Mouse (Mus musculus) forebrain, embryonic 14.5 days (tissue): Measurements from ENCODE around the gene Rilp. TPM values are rescaled to one million over a fixed set of nuclear protein-coding genes. Genes with fewer than 3 reads are reported as not detected.

Source experiments
- ATAC-seq: fragments of 200-750 bp; cut with Nextera tagmentation; 2 replicates; pipeline ENCODE4 v1.8.0; 2017; ENCODE audit warnings: mild to moderate bottlenecking, moderate library complexity
- DNase-seq: peaks from one replicate; pipeline ENCODE4 v3.0.0-alpha.2; 2015; ENCODE audit warnings: low spot score
- H3K27ac ChIP-seq: fragments of 300-500 bp; sonication (generic); 2 replicates; pipeline ENCODE4 v1.5.1; 2014; ENCODE audit warnings: low read depth, mild to moderate bottlenecking, control low read depth, low read length, moderate library complexity
- H3K27me3 ChIP-seq: fragments of 300-500 bp; sonication (generic); replicated peaks from 2 replicates; pipeline ENCODE4 v1.6.1; 2014; ENCODE audit warnings: low read length, control low read depth, mixed read lengths; ENCODE audit not compliant: control insufficient read depth, insufficient read depth
- H3K36me3 ChIP-seq: fragments of 300-500 bp; sonication (generic); 2 replicates; pipeline ENCODE4 v1.6.1; 2014; ENCODE audit warnings: low read length, control low read depth; ENCODE audit not compliant: control insufficient read depth, insufficient read depth
- H3K4me1 ChIP-seq: fragments of 300-500 bp; sonication (generic); 2 replicates; pipeline ENCODE4 v1.6.1; 2014; ENCODE audit warnings: antibody characterized with exemption, low read length, control low read depth; ENCODE audit not compliant: control insufficient read depth, insufficient read depth
- H3K4me2 ChIP-seq: fragments of 300-500 bp; sonication (generic); 2 replicates; pipeline ENCODE4 v1.6.1; 2014; ENCODE audit warnings: mild to moderate bottlenecking, control low read depth, low read length
- H3K4me3 ChIP-seq: fragments of 300-500 bp; sonication (generic); 2 replicates; pipeline ENCODE4 v1.5.1; 2014; ENCODE audit warnings: low read depth, low read length, control low read depth
- H3K9ac ChIP-seq: fragments of 300-500 bp; sonication (generic); 2 replicates; pipeline ENCODE4 v1.6.1; 2014; ENCODE audit warnings: mild to moderate bottlenecking, low read length, control low read depth, moderate library complexity
- H3K9me3 ChIP-seq: fragments of 300-500 bp; sonication (generic); replicated peaks from 2 replicates; pipeline ENCODE4 v1.6.1; 2016; ENCODE audit warnings: low read length, control low read depth, mixed read lengths; ENCODE audit not compliant: control insufficient read depth
- WGBS: fragments of 180-500 bp; shearing (Covaris S2); extraction: QIAGEN DNeasy Blood & Tissue Kit; methylation state at CpG from one replicate; pipeline ENCODE4 v1.1.7; 2014; 5-methylcytosine and 5-hydroxymethylcytosine counted together
- polyA plus RNA-seq: library from polyadenylated mRNA; unstranded; fragments of >200 nt; fragmentation: Nextera tagmentation; extraction: Ambion mirVana; gene quantifications from 2 replicates; pipeline ENCODE4 v1.2.1, GENCODE M21; 2014

The Rilp gene
- polyA plus RNA-seq, 1 experiment from 2014 or later, result 0.86 TPM

DNA sequence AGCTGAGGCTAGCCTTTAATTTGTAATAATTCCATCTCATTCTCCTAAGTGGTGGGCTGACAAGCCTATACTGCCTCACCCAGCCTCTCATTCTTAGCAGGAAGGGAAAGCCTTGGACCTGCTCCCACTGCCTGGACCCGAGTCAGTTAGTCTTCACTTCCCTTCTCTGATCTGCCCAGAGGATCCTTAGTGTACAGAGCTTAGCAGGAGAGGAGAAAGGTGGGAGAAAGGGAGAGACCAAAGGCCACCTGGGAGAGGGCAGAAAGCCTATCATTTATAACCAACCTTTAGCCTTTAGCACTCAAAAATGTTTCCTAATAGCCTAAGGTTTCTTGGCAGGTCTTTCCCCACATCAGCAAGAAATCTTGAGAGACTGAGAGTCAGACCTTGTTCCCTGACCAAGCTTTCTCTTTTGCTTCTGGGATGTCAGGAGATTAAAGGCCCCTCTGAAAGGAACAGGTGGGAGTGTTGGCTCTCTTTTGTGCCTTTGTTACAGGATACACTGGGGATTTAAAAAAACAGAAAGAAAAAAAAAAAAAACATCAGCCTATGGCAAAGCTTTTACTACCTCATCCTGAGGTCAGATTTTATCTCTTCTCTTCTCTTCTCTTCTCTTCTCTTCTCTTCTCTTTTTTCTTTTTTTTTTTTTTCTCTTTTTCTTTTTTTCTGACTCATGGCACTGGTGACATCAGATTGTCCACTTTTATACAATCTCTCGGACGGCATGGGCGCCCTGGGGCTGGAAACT is 24.6 kb downstream of the Rilp start:
- DNase-seq, result no peak
- peaks cover 10% of the 10 kb centered on the region; the same call in 1 of the 2 replicates for H3K4me1 ChIP-seq
- H3K4me2 ChIP-seq, result peak overlapping the region; percentile 98
- no peaks in the 10 kb centered on the region for H3K27me3 ChIP-seq
- no peak overlapping the region for H3K27ac ChIP-seq
- peak overlapping the region; percentile 26; the same call in 1 of the 2 replicates for H3K9ac ChIP-seq
- 48% methylated on average over 4 of the region's 4 CpGs for WGBS
- H3K9me3 ChIP-seq, result no peaks in the 10 kb centered on the region
- ATAC-seq, result no peak
- no peak overlapping the region for H3K4me3 ChIP-seq
- no peaks in the 10 kb centered on the region for H3K36me3 ChIP-seq

DNA sequence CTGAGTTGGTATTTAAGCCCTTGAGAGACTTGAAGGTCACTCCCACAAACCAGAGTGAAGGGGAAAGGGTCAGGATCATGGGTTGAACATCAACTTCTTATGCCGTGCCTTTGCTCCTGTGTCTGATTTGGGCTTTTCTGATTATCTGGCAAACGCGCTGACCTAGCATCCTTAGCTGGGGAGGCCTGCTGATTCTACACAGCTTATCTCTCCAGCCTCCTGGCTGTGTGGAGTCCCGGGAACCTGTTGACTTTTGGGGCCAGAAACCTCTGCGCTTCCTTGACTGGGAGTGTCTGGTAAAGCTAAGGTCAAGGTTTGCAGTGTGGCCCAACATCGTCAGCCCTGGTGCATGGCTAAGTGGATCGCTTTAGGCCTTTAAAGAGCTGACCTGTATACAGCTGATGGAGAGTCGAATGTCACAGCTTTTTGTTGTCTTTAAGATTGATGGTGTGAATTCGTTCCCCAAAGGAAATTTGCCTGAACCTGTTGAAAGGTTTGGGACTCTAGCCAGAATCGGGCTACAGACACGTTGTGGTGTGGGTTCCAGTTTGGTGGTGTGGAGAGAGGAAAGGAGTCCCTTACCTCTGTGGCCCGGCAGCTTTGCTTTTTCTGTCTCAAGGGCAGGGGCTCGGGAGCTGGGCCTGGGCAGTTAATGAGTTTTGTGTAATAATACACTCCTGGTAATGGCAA is 25.4 kb downstream of the Rilp start:
- Histone ChIP-seq H3K27me3 (no peaks in the 10 kb centered on the region), H3K4me3 (no peak overlapping the region), H3K27ac (no peak overlapping the region), H3K9me3 (no peaks in the 10 kb centered on the region), H3K4me1 (peaks cover 10% of the 10 kb centered on the region; the same call in 1 of the 2 replicates), H3K9ac (peak overlapping the region; percentile 26; the same call in 1 of the 2 replicates), H3K36me3 (no peaks in the 10 kb centered on the region), H3K4me2 (peak overlapping the region; percentile 30)
- 59% methylated on average over 13 of the region's 13 CpGs for WGBS
- DNase-seq (no peak), ATAC-seq (no peak)

DNA sequence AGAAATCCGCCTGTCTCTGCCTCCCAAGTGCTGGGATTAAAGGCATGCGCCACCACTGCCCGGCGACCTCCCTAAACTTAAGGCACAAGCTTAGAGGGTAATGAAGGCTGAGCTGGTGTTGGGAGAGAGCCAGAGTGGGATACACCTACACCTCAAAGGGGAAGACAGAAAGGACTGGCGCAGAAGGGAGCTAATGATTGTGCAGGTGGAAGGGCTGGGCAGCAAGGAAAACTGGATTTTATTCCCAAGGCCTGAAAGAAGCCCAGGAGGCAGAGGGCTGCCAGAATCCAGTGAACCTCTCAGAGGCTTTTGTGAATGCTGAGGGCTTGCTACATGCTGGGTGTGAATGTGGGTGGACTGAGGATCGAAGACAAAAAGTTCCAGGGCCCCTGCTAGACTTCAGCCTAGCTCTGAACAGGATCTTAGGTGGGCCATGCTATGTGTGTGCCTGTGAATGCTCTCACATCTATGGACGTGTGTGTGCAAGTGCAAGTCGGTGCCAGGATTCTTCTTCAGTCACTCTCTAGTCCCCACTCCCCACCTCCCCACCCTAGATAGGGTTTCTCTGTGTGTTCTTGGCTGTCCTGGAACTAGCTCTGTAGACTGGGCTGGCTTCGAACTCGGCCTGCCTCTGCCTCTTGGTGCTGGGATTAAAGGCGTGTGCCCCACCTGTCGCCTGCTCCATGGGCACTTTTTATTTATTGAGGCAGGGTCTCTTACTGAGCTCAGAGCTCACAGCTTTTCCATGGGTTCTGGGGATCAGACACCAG is 26.5 kb downstream of the Rilp start:
- H3K27me3 ChIP-seq, result no peaks in the 10 kb centered on the region
- DNase-seq (no peak), ATAC-seq (no peak)
- 92% methylated on average over 12 of the region's 12 CpGs for WGBS
- no peak overlapping the region for H3K4me3 ChIP-seq
- no peak overlapping the region for H3K27ac ChIP-seq
- H3K4me1 ChIP-seq, result peaks cover 13% of the 10 kb centered on the region
- no peak overlapping the region for H3K9ac ChIP-seq
- no peaks in the 10 kb centered on the region for H3K36me3 ChIP-seq
- no peak overlapping the region for H3K4me2 ChIP-seq
- no peaks in the 10 kb centered on the region for H3K9me3 ChIP-seq

DNA sequence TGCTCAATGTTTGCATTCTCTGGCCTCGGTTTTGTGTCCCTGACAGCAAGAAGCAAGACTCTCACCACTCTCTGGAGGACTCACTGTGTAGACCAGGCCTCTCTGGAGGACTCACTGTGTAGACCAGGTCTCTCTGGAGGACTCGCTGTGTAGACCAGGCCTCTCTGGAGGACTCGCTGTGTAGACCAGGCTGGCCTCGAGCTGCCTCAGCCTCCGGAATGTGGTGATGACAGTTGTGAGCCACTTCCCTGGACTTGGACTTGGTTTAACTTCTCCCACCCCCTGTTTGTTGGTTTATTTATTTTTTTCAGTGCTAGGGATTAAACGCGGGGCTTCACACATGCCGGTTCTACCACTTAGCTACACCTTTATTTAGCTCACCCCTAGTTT is 27.1 kb downstream of the Rilp start:
- no peaks in the 10 kb centered on the region for H3K9me3 ChIP-seq
- H3K4me2 ChIP-seq, result no peak overlapping the region
- no peak overlapping the region for H3K4me3 ChIP-seq
- WGBS, result 95% methylated on average over 8 of the region's 8 CpGs
- H3K9ac ChIP-seq, result no peak overlapping the region
- no peak overlapping the region for H3K27ac ChIP-seq
- no peak for ATAC-seq
- DNase-seq, result no peak
- H3K36me3 ChIP-seq, result no peaks in the 10 kb centered on the region
- H3K27me3 ChIP-seq, result no peaks in the 10 kb centered on the region
- peaks cover 13% of the 10 kb centered on the region for H3K4me1 ChIP-seq

DNA sequence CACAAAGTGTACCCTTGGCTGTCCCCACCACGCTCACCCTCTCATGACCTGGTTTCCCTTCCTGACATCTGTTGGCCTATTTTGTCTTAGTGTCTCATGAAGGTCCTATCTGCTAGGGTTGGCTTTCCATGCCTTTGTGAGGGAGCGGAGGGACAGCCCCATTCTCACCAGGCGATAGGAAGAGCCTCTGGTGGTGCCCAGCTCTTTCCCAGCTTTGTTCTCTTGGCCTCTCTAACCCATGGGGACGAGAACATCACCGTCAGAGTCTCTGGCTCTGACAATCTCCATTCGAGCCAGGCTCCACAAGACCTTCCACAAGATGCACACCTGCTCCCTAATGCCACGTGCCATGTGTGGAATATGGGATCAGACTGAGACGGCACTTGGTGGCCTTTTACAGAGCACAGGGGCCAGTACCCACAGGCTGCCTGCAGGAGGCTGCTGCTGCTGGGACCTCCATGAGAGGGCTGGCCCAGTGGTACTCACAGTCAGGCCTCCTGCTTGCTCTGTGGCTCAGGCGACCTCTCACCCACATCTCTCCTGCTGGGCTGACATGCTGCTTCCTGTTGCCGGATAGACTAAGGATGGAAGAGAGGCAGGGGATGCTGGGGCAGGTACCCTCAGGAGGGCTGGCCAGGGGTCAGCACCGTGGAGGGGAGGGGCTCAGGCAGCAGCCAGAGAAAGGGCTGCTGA is 27.7 kb downstream of the Rilp start:
- H3K36me3 ChIP-seq, result no peaks in the 10 kb centered on the region
- H3K4me3 ChIP-seq, result no peak overlapping the region
- WGBS, result 50% methylated on average over 11 of the region's 11 CpGs
- peaks cover 13% of the 10 kb centered on the region for H3K4me1 ChIP-seq
- H3K9ac ChIP-seq, result peak overlapping the region; percentile 32; the same call in 1 of the 2 replicates
- DNase-seq, result no peak
- no peaks in the 10 kb centered on the region for H3K27me3 ChIP-seq
- no peak overlapping the region for H3K27ac ChIP-seq
- H3K4me2 ChIP-seq, result no peak overlapping the region
- H3K9me3 ChIP-seq, result no peaks in the 10 kb centered on the region
- ATAC-seq, result no peak

DNA sequence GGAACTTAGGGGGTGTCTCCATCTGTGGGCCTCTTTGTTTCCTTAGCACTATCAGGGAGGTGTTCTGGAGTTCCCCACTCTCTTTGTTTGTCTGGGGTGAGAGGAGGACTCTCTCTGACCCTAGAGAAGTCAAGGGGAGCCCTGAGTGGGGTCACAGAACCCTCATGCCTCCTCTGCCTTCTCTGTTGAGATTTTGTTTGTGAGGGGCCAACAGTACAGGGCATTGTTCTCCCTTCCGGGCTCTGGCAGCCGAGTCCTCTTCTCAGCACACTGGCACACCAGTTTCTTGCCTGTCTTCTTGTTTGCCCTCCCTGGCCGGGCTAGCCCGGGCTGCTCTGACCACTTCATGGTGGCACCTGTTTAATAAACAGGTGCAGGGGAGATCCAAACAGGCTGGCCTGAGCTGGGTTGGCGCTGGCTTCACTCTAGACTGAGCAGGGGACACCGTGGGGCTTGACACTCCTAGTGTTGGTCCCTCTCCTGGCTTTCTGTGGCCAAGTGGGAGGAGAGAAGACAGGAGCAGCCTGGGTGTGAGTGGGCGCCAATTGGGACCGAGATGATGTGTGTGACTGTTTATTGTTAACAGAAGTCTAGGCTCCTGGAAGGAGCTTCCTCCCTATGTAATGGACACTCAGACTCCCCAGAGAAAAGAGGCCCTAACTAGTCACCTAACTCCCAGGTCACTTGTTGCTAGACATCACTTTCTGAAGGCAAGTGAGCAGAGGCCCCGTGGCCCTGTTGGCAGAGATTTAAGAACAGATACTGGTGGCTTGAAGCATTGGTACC is 28.5 kb downstream of the Rilp start:
- ATAC-seq (no peak), DNase-seq (no peak)
- H3K4me1 ChIP-seq, result peaks cover 7% of the 10 kb centered on the region
- no peak overlapping the region for H3K4me3 ChIP-seq
- H3K27ac ChIP-seq, result no peak overlapping the region
- H3K36me3 ChIP-seq, result no peaks in the 10 kb centered on the region
- H3K27me3 ChIP-seq, result no peaks in the 10 kb centered on the region
- WGBS, result 68% methylated on average over 9 of the region's 9 CpGs
- peak overlapping the region; percentile 32; the same call in 1 of the 2 replicates for H3K9ac ChIP-seq
- H3K9me3 ChIP-seq, result no peaks in the 10 kb centered on the region
- no peak overlapping the region for H3K4me2 ChIP-seq

DNA sequence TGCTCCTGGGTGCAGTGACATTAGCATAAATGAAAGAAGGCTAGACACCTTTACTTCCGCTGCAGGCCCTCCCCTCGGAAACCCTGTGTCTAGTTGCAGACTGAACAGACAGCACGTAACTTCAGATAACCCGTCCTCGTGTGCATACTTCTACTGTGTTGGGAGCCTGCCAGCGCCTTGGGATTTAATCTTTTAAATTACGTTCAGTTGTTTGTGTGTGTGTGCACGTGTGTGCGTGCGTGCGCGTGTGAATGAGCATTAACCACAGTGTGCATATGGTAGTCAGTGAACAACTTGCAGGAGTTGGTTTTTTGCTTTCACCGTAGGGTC is 29.0 kb downstream of the Rilp start:
- no peak for ATAC-seq
- no peak overlapping the region for H3K4me3 ChIP-seq
- H3K27ac ChIP-seq, result no peak overlapping the region

DNA sequence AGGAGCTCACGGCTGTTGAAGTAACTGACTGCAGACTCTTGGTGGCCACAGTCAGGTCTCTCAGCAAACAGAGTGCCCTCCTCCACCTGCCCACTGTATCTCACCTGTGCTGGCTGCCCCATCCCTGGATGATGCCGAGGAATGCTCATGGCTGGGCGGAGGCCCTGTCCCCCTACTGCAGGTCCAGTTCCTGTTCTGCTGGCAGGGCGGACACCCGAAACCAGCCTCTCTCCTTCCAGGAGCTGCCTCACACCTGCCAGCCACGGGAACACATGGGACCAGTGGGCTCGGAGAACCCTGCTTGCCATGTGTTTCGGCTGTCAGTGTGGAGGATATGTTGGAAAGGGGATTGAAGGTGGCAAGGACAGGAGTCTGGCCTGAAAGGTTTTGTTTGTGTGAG is 30.3 kb downstream of the Rilp start:
- Histone ChIP-seq H3K4me1 (peaks cover 3% of the 10 kb centered on the region; the same call in 1 of the 2 replicates), H3K9me3 (no peaks in the 10 kb centered on the region), H3K4me3 (no peak overlapping the region), H3K36me3 (peaks cover 5% of the 10 kb centered on the region; the same call in 1 of the 2 replicates), H3K27ac (no peak overlapping the region), H3K9ac (no peak overlapping the region), H3K27me3 (no peaks in the 10 kb centered on the region), H3K4me2 (no peak overlapping the region)
- ATAC-seq, result no peak
- 84% methylated on average over 8 of the region's 8 CpGs for WGBS
- DNase-seq, result no peak

More for the DNA sequence above, 29.0 kb downstream of the Rilp start:
- Histone ChIP-seq H3K4me1 (peaks cover 7% of the 10 kb centered on the region), H3K9me3 (no peaks in the 10 kb centered on the region), H3K9ac (no peak overlapping the region), H3K27me3 (no peaks in the 10 kb centered on the region), H3K36me3 (no peaks in the 10 kb centered on the region), H3K4me2 (no peak overlapping the region)
- no peak for DNase-seq
- 84% methylated on average over 13 of the region's 13 CpGs for WGBS
